Mouse (Mus musculus) retina, embryonic 14.5 days (tissue): ENCODE measurements around the gene Stat3.

Source experiments
- DNase-seq: peaks from one replicate; pipeline ENCODE4 v3.0.0-alpha.2; 2015; ENCODE audit warnings: low spot score

Gene Stat3

DNA sequence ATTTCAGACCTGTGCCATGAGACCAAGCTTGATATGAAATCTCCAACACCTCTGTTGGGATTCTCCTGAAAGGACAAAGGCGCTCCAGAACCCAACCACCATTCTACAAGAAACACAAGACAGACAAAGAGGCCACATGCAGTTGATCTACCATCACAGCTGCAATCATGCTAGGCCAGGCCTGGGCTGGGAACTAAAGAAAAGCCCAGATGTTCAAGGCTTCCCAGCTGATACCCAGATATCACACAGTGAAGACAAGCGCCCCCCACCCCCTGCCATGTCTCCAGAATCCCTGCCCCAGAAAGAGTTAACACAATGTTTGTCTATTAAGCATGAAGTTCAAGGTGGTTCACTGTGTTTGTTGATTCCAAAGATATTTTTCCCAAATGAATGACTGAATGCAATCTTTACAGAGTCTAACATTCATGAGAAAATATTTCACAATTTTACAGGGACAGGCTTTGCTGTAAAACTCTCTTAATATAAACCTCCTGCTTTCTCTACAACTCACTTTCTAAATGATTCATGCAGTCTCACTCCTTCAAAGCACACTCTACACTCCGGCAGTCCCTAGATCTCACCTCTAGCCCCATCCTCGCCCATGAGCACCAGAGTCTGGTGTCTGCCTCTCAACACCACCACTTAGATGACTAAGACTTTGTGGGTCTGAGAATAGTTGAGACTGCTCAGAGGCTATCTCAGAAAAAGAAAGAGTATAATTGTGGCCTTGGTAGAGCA, 18.3 kb downstream of the Stat3 start:
- no peak for DNase-seq

DNA sequence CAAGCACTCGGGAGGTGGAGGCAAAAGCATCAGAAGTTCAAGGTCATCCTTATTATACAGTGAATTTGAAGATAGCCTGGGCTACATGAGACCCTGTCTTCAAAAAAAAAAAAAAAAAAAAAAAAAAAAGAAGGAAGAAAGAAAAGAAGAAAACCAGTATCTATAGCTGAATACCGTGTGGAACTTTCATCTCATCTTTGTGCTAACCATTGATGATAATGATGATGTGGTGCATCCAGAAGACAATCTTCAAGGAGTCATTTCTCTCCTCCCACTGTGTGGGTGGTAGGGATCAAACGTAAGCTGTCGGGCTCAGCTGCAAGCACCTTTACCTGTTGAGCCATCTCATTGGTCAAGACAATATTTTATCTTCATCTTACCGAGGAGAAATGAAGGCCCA, 21.3 kb downstream of the Stat3 start:
- DNase-seq, result no peak

DNA sequence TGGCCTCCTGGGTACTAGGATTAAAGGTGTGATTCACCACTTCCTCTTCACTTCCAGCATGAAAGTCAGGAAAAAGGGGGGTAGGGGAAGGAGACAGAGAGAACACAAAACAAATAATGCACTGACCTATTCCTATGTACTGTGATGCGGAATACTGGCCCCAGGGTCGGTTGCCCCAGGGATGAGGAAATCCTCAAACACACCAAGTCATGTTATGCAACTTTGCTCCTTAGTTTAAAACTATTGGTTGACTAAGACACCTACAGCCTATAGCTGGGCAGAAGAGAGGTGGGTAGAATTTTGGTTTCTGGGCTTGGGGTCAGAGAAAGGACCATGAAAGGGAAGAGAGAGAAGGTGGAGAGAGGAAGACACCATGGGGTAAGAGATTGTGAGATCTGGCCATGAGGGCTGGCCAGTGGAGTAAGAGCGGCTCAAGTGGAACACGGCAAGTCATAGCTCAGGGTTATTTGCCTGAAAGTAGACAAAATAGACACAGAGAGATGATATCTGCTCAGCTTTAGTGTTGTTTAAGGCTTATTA, 22.8 kb downstream of the Stat3 start:
- DNase-seq, result no peak

DNA sequence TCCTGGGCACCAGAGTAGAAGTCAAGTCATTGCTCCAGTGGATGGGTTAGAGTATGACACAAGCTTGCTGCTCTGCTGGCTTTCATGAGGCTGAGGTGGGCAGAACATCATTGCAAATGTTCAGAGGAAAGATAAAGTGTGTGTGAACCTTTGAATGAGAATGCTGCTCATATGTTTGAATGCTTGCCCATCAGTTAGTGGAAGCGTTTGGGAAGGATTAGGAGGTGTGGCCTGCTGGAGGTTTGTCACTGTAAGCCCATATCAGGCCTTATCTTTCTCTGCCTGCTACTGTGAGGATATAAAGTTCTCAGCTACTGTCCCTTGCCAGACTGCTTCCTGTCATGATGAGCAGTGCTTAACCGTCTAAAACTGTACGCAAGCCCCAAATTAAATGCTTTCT, 24.3 kb downstream of the Stat3 start:
- no peak for DNase-seq

DNA sequence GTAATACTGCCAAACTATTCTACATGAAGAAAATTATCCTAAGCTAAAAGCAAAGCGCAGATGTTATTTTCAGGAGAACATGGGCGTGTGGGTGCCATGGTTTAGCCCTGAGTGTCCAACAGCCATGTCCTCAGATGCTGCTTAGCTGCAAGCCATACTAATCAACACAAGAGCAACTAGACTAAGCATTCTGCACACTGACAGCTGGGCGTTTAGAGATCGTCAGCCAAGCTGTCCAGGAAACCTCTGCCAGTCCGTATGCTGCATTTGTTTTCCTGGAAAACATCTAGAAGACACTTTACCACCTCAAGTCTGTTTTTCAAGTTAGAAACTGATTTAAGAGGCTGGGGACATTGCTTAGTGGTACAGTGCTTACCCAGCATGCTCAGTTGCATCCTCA, 24.9 kb downstream of the Stat3 start:
- DNase-seq, result no peak

DNA sequence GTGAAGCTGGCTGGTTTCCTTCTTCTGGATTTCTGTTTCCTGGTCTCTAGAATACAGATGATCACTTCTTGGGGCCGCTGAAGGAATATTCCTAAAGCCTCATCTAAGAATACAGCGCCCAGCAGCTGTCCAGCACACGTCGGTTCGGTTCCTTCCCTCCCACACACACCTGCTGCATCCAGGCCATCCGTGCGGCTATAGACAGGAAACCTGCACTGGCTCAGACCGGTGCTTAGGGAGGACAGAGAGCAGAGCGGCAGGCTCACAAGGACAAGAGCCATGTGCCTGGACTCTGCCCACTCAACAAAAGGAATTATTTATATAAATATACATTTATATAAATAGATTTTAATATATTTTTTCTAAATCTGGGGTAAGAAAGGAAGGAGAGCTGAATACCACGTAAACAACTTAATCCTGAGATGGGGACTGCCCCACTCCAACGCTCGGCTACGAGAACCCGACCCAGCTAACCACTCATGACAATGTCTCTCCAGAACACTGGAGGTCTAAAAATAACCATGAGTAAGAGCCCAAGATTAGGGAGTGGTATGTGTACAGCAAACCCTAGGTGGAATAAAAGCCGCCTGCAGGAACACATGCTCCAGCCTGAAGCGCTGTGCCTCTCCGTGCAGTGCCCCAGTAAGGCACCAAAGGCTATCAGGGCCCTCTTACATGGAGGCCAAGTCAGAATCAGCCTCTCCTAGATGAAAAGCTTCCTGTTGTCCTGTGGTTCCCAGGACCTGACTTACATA, 26.8 kb downstream of the Stat3 start:
- DNase-seq, result no peak

DNA sequence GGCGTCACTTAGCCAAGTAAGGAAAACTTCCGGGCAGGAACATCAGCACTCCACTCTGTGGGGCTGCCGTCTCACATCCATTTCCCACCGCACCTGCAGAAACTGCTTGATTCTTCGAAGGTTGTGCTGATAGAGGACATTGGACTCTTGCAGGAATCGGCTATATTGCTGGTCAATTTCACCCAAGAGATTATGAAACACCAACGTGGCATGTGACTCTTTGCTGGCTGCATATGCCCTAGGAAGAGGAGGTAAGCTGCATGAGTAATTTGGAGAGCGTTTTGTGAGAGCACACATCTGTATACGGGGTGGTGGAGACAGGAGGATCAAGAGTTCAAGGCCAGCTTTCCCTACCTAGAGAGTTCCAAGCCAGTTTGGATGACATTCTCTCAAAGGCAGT, 30.8 kb downstream of the Stat3 start:
- DNase-seq, result no peak

DNA sequence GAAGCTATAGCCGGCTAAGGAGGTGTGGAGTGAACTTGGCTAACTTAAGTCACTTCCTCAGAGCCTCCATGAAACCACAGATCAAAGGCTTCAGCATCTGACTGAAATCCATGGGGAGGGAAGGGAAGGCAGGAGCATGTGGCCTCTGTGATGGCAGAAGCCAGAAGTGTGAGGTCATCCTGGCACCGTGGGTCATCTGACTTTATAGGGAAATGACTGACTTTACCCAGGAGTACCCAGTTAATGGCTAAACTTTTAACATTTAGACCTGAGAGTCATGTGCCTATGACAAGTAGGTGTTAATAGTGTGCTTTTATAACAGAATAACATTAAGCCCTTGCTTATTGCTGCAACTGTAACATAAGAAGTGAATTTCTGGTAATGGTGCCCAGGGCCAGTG, 31.2 kb downstream of the Stat3 start:
- no peak for DNase-seq

DNA sequence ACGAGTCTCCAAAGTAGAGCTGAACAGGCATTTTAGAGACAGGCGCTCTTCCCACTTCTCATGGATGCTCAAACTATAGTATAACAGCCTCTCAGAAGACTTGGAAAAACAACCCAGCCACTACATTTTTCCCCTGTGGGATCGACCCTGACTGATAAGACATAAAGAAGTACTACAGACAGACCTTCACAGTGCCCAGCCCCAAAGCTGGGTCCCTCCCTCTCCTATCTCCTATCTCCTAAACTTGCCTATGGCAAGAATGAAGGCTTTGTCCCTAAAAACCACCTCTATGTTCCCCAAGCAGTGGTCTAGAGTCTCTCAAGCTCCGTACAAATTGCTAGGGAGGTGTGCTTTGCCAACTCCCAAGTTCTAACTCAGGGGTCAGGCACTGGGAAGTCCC, 32.5 kb downstream of the Stat3 start:
- DNase-seq, result no peak

DNA sequence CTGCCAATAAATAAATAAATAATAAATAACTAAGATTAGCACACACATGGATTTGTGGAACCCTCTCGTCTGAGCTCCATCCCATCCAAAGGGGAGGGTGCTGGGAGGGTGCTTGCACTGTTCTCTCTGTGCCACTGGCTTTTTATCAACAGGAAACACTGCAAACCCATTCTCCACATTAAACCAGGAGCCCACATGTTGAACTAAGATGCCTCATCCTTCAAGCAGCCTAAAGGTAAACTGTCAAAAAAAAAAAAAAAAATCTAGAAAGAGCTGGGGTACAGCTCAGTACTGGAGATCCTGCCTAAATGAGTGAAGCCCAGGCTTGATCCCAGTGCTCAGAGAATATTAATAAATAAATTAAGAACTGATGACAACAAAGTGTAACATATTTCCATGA, 33.4 kb downstream of the Stat3 start:
- DNase-seq, result no peak

DNA sequence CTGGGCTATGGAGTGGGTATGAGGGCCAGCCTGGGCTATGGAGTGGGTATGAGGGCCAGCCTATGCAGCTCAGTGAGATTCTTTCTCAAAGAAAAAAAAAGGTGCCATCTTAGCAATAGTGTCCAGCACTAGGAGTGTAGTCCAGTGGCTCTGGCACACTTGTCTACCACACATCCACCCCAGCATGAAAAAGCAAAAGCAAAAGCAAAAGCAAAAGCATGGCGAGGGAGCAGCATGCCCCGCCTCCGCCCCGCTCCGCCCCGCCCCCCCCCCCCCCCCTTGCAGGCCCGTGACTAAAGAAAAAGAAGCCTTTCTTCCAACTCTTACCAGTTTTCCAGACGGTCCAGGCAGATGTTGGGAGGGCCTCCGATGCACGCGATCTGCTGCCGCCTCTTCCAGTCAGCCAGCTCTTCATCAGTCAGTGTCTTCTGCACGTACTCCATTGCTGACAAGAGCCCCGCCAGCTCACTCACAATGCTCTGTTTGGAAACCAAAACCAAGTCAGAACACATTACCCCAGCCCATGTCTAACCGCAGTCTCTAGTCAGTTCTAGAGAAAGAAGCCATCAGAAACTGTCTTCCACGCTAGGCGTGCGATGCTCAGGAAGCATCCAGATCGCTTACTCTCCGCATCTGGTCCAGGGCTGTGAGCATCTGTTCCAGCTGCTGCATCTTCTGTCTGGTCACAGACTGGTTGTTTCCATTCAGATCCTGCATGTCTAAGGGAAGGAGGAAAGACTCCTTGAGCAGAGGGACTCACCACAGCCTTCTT, 34.6 kb downstream of the Stat3 start:
- DNase-seq, result no peak

DNA sequence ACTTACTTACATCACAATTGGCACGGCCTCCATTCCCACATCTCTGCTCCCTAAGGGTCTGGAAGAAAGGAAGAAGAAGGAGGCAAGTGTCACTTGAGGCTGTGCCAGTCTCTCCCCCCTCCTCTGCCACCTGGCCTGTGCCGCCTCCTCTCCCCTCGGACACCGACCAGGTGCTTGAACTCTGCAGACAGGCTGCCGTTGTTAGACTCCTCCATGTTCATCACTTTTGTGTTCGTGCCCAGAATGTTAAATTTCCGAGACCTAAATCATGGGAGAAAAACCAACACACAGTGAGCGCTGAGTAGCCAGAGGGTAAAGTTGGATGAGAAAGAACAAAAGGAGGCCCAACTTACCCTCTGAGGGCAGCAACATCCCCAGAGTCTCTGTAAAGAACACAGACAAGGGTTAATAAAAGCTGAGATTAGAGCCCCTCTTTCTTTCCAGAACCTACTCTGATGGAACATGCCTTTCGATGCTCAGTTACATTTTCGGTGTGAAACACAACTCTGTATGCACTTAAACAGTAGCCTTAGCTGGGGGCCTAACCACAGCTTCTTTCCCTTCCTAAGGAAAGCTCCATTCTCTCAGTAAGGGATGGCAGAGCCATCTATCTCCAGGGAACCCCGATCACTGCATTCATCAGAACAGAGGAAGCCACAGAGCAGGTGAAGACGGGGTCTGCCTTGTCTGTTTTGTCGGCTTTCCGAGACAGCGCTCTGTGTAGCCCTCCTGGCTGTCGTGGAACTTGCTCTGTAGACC, 40.7 kb downstream of the Stat3 start:
- no peak for DNase-seq

DNA sequence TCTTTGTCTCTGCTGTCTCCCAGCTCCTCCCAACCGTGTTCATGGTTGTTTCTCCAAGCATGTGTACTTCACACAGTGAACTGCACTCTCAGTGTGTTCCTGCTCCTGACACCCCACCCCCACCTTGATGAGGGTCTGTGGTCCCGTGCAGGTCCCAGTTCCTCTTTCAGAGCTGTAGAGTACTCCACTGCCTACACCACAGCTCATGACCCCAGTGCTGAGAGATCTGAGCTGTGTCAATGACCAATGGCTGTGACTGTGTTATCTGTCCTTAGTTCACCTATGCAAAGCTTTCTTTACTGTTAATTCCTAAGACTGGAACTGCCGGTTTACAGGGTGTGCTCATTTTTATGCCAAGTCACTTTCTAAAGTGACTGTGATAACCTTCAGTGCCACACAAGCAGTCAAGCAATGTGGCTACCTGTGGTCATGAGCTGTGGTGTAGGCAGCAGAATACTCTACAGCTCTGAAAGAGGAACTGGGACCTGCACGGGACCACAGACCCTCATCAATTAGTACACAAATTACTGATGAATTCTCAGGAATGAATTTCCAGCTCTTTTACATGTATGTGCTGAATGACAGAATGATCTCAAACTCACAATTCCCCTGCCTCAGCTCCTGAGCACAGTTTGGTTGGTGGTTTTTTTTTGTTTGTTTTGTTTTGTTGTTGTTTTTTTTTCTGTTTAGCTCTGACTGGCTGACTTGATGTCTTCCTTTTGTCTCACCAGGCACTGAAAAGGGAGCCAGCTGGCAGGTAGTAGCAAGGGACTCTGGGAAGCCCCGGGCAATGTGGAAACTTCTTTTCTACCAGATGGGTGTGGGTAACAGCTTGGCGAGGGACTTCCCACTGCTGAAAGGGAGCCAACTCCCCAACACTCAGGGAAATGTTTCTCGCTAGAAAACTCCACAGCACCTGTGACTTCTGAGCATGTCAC, 41.8 kb downstream of the Stat3 start:
- no peak for DNase-seq

DNA sequence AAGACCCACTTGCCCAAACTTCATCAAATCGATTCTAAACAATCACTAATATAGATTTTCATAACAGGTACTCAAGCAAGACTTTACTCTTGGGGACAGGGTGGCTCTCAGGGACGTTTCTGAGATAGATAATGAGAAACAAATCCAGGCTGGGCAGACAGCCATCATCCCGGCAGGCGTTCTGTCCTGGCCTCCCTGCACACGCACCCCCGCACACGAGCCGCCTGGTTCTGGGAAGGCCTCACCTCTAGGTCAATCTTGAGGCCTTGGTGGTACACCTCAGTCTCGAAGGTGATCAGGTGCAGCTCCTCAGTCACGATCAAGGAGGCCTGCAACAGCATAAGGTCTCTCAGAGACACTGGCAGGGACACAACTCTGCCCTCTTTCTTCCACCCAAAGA, 43.3 kb downstream of the Stat3 start:
- no peak for DNase-seq

DNA sequence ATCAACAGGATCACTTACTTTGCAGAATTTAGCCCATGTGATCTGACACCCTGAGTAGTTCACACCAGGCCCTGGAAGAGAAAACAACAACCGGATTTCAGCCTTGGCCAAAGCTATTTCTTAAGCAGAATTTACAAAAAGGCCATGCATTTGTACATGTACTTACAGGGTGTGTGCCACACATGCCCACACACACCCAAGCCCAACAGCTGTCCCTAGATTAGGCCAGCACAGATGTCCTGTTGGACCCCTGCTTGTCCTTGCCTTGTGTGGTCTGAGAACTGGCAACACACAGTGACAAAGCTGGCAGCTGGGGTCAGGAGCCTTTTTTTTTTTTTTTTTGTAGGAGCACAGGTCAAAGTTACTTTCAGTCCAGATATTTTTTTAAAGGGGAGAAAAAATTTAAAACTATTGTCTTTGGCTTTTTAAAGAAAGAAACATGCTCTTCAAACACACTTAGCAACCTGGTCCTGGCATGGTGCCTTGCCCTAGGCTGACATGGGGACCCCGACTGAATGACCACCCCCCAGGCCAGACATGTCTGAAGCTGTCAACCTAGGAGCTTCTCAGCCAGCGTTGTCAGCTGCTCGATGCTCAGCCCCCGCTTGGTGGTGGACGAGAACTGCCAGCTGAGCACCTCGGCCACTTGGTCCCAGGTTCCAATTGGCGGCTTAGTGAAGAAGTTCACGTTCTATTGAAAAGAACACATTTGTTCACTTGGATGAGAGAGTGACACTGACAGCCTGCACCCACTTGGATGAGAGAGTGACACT, 45.0 kb downstream of the Stat3 start:
- DNase-seq, result no peak

DNA sequence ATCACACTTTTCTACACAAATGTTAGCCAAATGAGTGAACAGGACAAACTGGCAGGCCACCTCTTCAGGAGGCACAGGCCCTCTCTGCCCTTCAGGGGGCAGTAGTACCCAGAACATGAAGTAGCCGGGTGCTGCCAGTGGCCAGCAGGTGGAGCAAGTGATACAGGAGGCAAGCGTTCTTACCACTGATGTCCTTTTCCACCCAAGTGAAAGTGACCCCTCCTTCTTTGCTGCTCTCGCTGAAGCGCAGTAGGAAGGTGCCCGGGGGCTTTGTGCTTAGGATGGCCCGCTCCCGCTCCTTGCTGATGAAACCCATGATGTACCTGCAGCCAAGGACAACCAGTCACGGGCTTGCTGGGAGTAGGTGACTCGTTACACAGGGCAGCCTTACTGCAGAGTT, 45.9 kb downstream of the Stat3 start:
- peak; percentile 92 for DNase-seq

DNA sequence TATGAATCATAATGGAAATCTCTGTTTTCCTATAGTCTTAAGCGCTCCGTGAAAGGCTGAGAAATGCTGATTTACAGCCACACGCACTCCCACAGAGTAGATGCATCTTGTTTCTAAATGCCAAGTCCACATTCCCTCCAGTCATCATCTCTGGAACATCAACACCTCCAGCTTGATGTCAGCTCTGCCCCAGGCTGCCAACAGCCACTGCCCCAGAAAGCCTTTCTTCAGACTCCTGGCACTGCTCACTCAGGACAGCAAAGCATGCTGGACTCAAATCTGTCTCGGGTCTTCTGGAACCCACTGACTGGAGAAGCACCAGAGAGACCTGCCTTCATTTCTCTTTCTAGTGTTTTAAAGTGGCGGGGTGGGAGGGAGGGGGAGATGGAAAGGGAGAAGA, 46.9 kb downstream of the Stat3 start:
- no peak for DNase-seq

DNA sequence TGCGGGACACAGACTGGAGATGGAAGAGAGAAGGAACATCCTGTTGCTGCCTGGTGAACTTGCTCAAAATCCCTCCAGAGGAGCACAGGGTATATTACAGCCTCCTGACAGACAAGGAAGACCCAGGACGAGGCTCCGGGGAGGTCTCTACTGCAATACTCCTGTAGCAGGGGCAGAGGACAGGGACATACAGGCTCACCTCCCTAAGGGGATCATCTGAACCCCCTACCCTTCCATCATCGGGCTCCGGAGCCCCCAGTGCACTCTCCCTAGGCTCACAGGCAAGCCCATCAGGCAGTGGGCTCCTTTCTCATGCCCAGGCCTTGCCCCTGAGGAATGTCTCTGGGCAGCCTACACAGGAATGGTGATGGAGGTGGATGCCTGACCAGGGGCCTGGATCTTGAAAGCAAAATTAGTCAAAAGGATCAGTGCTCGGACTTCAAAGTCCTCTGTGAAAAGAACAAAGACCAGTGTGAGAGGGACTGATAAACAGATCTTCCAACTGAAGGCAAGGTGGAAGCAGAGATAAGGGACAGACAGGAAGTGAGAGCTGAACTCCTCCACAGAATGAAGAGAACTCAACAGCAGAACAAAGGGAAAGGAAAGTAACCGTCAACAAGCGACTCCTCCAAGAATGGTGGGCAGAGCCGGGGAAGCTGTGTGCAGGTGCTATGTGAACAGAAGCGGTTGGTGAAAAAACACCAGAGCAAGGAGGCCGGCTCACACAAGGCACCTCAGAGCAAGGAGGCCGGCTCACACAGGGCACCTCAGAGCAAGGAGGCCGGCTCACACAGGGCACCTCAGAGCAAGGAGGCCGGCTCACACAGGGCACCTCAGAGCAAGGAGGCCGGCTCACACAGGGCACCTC, 47.9 kb downstream of the Stat3 start:
- no peak for DNase-seq

DNA sequence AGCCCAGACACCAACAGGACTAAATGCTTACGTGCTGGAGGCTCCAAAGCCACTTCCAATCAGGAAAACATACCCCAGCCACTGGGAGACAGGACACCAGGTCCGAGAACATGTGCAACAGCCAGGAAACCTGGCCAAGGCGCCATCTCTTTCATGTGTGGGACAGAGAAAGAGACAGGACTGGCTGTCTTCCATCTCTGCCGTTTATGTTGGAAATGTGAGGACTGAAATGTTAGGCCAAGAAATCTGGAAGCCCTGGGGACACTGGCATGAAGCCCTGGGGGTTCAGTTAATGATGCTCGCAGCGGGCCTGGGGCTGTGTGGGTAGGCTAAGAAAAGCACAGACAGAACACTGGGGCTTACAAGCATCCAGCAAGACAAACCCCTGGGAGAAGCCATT, 48.9 kb downstream of the Stat3 start:
- DNase-seq, result no peak
